ENCODE assay signal across 8 mouse cellular contexts in the genomic region with DNA sequence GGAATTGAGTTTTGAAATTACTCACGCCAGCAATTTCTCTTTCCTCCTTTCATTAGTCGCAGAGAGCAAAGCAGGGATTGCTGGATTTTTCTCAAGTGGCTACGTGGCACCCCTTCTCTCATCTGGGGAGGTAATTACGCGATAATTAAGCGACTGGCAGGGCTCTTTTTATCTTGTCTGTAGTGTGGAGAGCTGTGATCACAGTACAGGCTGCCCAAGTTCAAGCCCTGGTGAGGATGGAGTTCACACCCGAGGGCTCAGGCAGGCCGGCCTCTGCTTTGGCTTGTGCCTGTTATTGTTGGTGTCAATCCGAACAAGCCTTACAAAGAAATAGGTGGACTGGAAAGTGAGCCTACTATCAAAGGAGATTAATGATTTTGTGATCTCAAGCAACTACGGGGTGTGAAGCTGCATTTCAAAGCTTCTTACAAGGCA. TPM values are rescaled to one million over a fixed set of nuclear protein-coding genes. Genes with fewer than 3 reads are reported as not detected.
DNase-seq lines count a peak whose midpoint lies in the region; ATAC-seq and TF ChIP-seq lines count a peak whose summit lies in the region.
"Had no signal": no experiment of that assay in that cellular context is flagged by ENCODE, and none has a peak within 500 bp of the region (broad histone marks: within the 10 kb centered on the region; RNA-seq: fewer than 3 reads in every experiment).

No protein-coding gene starts in this region.

- no peak for TF ChIP-seq CTCF in liver, adult 2 months (IDR thresholded peaks at IDR 0.05; ENCODE audit: low read depth, low read length)

- DNase-seq in liver, adult 2 months (ENCODE audit: extremely low read depth, low read depth, low spot score) = no peak
- DNase-seq in liver = no peak
- peak; percentile 61 for DNase-seq in retina, postnatal 1 day
- DNase-seq in c-Kit-positive CD71-positive TER-119-positive erythroid progenitor cells, embryonic 14.5 days (ENCODE audit: low spot score) = no peak
- DNase-seq in urinary bladder, postnatal 36 days (ENCODE audit: low spot score in 2 of 2) = no peak

- H3K79me2 ChIP-seq in liver, adult 2 months (ENCODE audit: control insufficient read depth, insufficient read depth, low read length) = peaks cover 7% of the 10 kb centered on the region; the same call in 1 of the 2 replicates

- H3K36me3 ChIP-seq in liver, adult 2 months (ENCODE audit: control insufficient read depth, insufficient read depth, low read length) = peaks cover 3% of the 10 kb centered on the region; the same call in 1 of the 2 replicates
- H3K36me3 ChIP-seq in forebrain, embryonic 13.5 days (ENCODE audit: poor library complexity, severe bottlenecking) = no peaks in the 10 kb centered on the region
- no peaks in the 10 kb centered on the region for H3K36me3 ChIP-seq in limb, embryonic 13.5 days

- 2% methylated on average over 10 of the region's 10 CpGs for WGBS in liver, adult 2 months
- under 1% methylated on average over 10 of the region's 10 CpGs for WGBS in forebrain, embryonic 13.5 days
- WGBS in limb, embryonic 13.5 days = 1% methylated on average over 10 of the region's 10 CpGs

- H3K9me3 ChIP-seq in forebrain, embryonic 13.5 days (replicated peaks) = no peaks in the 10 kb centered on the region
- H3K9me3 ChIP-seq in limb, embryonic 13.5 days = no peaks in the 10 kb centered on the region

- no peak for TF ChIP-seq POLR2A in liver, adult 2 months (IDR thresholded peaks at IDR 0.05; ENCODE audit: extremely low read depth, insufficient read depth, low read length)

- peaks cover 9% of the 10 kb centered on the region; the same call in 1 of the 2 replicates for H3K4me1 ChIP-seq in liver, adult 2 months (ENCODE audit: control insufficient read depth, insufficient read depth, low read length)
- H3K4me1 ChIP-seq in forebrain, embryonic 13.5 days = peaks cover 27% of the 10 kb centered on the region
- peaks cover 32% of the 10 kb centered on the region for H3K4me1 ChIP-seq in limb, embryonic 13.5 days

- peak overlapping the region; percentile 46 for H3K4me3 ChIP-seq in liver, adult 2 months (ENCODE audit: insufficient read depth, low read depth, low read length)
- H3K4me3 ChIP-seq in forebrain, embryonic 13.5 days = peak overlapping the region; percentile 30; the same call in 1 of the 2 replicates
- H3K4me3 ChIP-seq in limb, embryonic 13.5 days = peak overlapping the region; percentile 40; the same call in 1 of the 2 replicates

- H3K9ac ChIP-seq in liver, adult 2 months (ENCODE audit: low read depth, low read length) = peak overlapping the region; percentile 82
- no peak overlapping the region for H3K9ac ChIP-seq in forebrain, embryonic 13.5 days
- no peak overlapping the region for H3K9ac ChIP-seq in limb, embryonic 13.5 days

- no peak for ATAC-seq in forebrain, embryonic 13.5 days
- ATAC-seq in limb, embryonic 13.5 days (ENCODE audit: low FRiP score, low read depth) = no peak

- peak overlapping the region; percentile 100 for H3K27ac ChIP-seq in liver, adult 2 months (replicated peaks; ENCODE audit: insufficient read depth, low read depth, low read length)
- H3K27ac ChIP-seq in forebrain, embryonic 13.5 days = no peak overlapping the region
- H3K27ac ChIP-seq in limb, embryonic 13.5 days = no peak overlapping the region

- H3K27me3 ChIP-seq in liver, adult 2 months (ENCODE audit: control insufficient read depth, insufficient read depth, low read length) = no peaks in the 10 kb centered on the region
- H3K27me3 ChIP-seq in forebrain, embryonic 13.5 days = peaks cover 91% of the 10 kb centered on the region
- H3K27me3 ChIP-seq in limb, embryonic 13.5 days = peaks cover 88% of the 10 kb centered on the region

- peak overlapping the region; percentile 54 for H3K4me2 ChIP-seq in forebrain, embryonic 13.5 days
- peak overlapping the region; percentile 65; the same call in 1 of the 2 replicates for H3K4me2 ChIP-seq in limb, embryonic 13.5 days (replicated peaks)

RNA-seq across cellular contexts. Expression of a gene that starts 7.1 kb away (rescaled TPM):
- 4.1 and 5.2 TPM in 2 replicates for total RNA-seq in liver, adult 2 months (2014; rRNA removed)
- polyA plus RNA-seq in liver, adult 2 months (2012; rRNA removed) = 11.8 and 15.2 TPM in 2 replicates
- polyA plus RNA-seq in forebrain, embryonic 13.5 days (2015; fragmentation: Nextera tagmentation; extraction: Ambion mirVana) = 0.43 and 1.0 TPM in 2 replicates
- polyA plus RNA-seq in limb, embryonic 13.5 days (2015; fragmentation: Nextera tagmentation; extraction: Ambion mirVana) = 0.09 TPM in 1 of 2 replicates, not detected in the other
- total RNA-seq: layer of hippocampus, postnatal 14 days had no signal

RNA-seq across cellular contexts. Expression of a gene that starts 24.3 kb away (rescaled TPM):
- 1.0 and 1.1 TPM in 2 replicates for total RNA-seq in liver, adult 2 months (2014; rRNA removed)
- 0.87 and 1.0 TPM in 2 replicates for polyA plus RNA-seq in liver, adult 2 months (2012; rRNA removed)
- 0.14 and 0.50 TPM in 2 replicates for polyA plus RNA-seq in forebrain, embryonic 13.5 days (2015; fragmentation: Nextera tagmentation; extraction: Ambion mirVana)
- 0.20 TPM in 2 replicates for polyA plus RNA-seq in limb, embryonic 13.5 days (2015; fragmentation: Nextera tagmentation; extraction: Ambion mirVana)
